Mouse (Mus musculus) midbrain, embryonic 10.5 days (tissue): Measurements from ENCODE around the gene Ppp1r35. TPM values are rescaled to one million over a fixed set of nuclear protein-coding genes. Genes with fewer than 3 reads are reported as not detected.

Experiments used
- DNase-seq: peaks from one replicate; pipeline ENCODE4 v3.0.0-alpha.2; 2017; ENCODE audit warnings: low spot score
- H3K27ac ChIP-seq: fragments of 300-500 bp; sonication (generic); replicated peaks from 2 replicates; pipeline ENCODE4 v1.5.1; 2016; ENCODE audit warnings: mild to moderate bottlenecking
- H3K27me3 ChIP-seq: fragments of 300-500 bp; sonication (generic); 2 replicates; pipeline ENCODE4 v1.6.1; 2016; ENCODE audit warnings: low read depth, mild to moderate bottlenecking; ENCODE audit not compliant: poor library complexity, severe bottlenecking
- H3K36me3 ChIP-seq: fragments of 300-500 bp; sonication (generic); 2 replicates; pipeline ENCODE4 v1.6.1; 2016; ENCODE audit warnings: mild to moderate bottlenecking, moderate library complexity
- H3K4me1 ChIP-seq: fragments of 300-500 bp; sonication (generic); 2 replicates; pipeline ENCODE4 v1.6.1; 2016
- H3K4me3 ChIP-seq: fragments of 300-500 bp; sonication (generic); 2 replicates; pipeline ENCODE4 v1.5.1; 2016; ENCODE audit warnings: mild to moderate bottlenecking, moderate library complexity
- H3K9me3 ChIP-seq: fragments of 300-500 bp; sonication (generic); replicated peaks from 2 replicates; pipeline ENCODE4 v1.6.1; 2016; ENCODE audit warnings: mild to moderate bottlenecking
- WGBS: fragments of 180-500 bp; shearing (Covaris S2); methylation state at CpG from one replicate; pipeline ENCODE4 v1.1.7; 2016; 5-methylcytosine and 5-hydroxymethylcytosine counted together
- polyA plus RNA-seq: library from polyadenylated mRNA; unstranded; fragments of >200 nt; fragmentation: Nextera tagmentation; extraction: Ambion mirVana; gene quantifications from 2 replicates; pipeline ENCODE4 v1.2.1, GENCODE M21; 2016

Ppp1r35 gene
- polyA plus RNA-seq, 1 experiment from 2014 or later = 62.6 TPM

DNA sequence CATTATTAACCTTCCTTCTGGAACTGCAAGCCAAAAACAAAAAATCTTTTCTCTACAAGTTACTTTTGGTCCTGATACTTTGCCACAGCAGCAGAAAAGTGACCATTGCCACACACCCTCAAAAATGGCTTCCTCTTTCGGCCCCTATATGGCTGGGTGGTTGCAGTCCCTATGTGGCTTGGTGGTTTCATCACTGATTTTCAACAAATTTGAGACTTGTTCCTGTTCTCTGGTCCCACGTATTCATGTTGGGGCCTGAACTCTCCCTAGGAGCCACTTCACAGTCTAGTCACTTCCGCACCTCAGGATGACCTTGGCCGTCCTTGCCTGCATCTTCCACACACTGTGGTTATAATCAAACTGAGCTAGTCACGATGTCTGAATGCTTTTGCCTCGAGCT lies 50.0 kb downstream of the Ppp1r35 start:
- Histone ChIP-seq H3K27me3 (no peaks in the 10 kb centered on the region), H3K9me3 (no peaks in the 10 kb centered on the region), H3K27ac (no peak overlapping the region), H3K4me3 (no peak overlapping the region), H3K4me1 (no peaks in the 10 kb centered on the region), H3K36me3 (no peaks in the 10 kb centered on the region)
- 86% methylated on average over 6 of the region's 6 CpGs for WGBS
- no peak for DNase-seq

Other genes starting within 250 kb of the Ppp1r35 start
- gene Epo, start 245.6 kb upstream of the Ppp1r35 start, polyA plus RNA-seq = 2.6 and 5.5 TPM in 2 replicates
- 400 and 414 TPM in 2 replicates for gene Gnb2, start 245.3 kb upstream of the Ppp1r35 start, polyA plus RNA-seq
- 9.4 and 27.5 TPM in 2 replicates for gene Actl6b, start 225.3 kb upstream of the Ppp1r35 start, polyA plus RNA-seq
- gene Tfr2, start 209.0 kb upstream of the Ppp1r35 start, polyA plus RNA-seq = 1.9 and 2.2 TPM in 2 replicates
- 14.0 and 19.4 TPM in 2 replicates for gene Mospd3, start 177.8 kb upstream of the Ppp1r35 start, polyA plus RNA-seq
- 61.4 and 68.2 TPM in 2 replicates for gene Pcolce, start 165.1 kb upstream of the Ppp1r35 start, polyA plus RNA-seq
- gene Fbxo24, start 149.8 kb upstream of the Ppp1r35 start, polyA plus RNA-seq = 0.25 and 0.28 TPM in 2 replicates
- gene Lrch4, start 149.7 kb upstream of the Ppp1r35 start, polyA plus RNA-seq = 27.2 and 32.7 TPM in 2 replicates
- gene Gm20605, start 149.7 kb upstream of the Ppp1r35 start, polyA plus RNA-seq = 14.0 and 15.4 TPM in 2 replicates
- 7.7 and 7.8 TPM in 2 replicates for gene Sap25, start 137.5 kb upstream of the Ppp1r35 start, polyA plus RNA-seq
- 0.36 and 0.48 TPM in 2 replicates for gene Irs3, start 133.1 kb upstream of the Ppp1r35 start, polyA plus RNA-seq
- gene Agfg2, start 94.1 kb upstream of the Ppp1r35 start, polyA plus RNA-seq = 27.2 and 28.8 TPM in 2 replicates
- gene Nyap1, start 37.2 kb upstream of the Ppp1r35 start, polyA plus RNA-seq = 5.1 and 8.4 TPM in 2 replicates
- 75.6 and 75.8 TPM in 2 replicates for gene Tsc22d4, start 33.1 kb upstream of the Ppp1r35 start, polyA plus RNA-seq
- gene Mepce, start 8.8 kb downstream of the Ppp1r35 start, polyA plus RNA-seq = 11.7 and 12.5 TPM in 2 replicates
- 13.8 and 16.1 TPM in 2 replicates for gene Zcwpw1, start 8.9 kb downstream of the Ppp1r35 start, polyA plus RNA-seq
- gene Pilra, start 57.4 kb downstream of the Ppp1r35 start, polyA plus RNA-seq = 0.19 and 1.1 TPM in 2 replicates
- not detected in 2 replicates for gene Pilrb1, start 79.3 kb downstream of the Ppp1r35 start, polyA plus RNA-seq
- gene Pilrb2, start 93.0 kb downstream of the Ppp1r35 start, polyA plus RNA-seq = not detected in 2 replicates
- not detected in 2 replicates for gene Cyp3a13, start 142.8 kb downstream of the Ppp1r35 start, polyA plus RNA-seq
- 0.02 and 0.05 TPM in 2 replicates for gene Gjc3, start 184.2 kb downstream of the Ppp1r35 start, polyA plus RNA-seq
- not detected in 2 replicates for gene Azgp1, start 202.7 kb downstream of the Ppp1r35 start, polyA plus RNA-seq
- gene Smok3a, start 242.4 kb downstream of the Ppp1r35 start, polyA plus RNA-seq = not detected in 2 replicates
- not detected in 2 replicates for gene Smok3b, start 242.6 kb downstream of the Ppp1r35 start, polyA plus RNA-seq